Mouse (Mus musculus): Measurements from ENCODE around the gene Rhox4e. TPM values are rescaled to one million over a fixed set of nuclear protein-coding genes. Genes with fewer than 3 reads are reported as not detected.
"Not testable (repeated sequence)": the region's sequence is repeated elsewhere in the genome, so short reads cannot be mapped to it uniquely, and the experiment has no call there.

Rhox4e gene
- not detected in 2 replicates for polyA plus RNA-seq (2015; fragmentation: Nextera tagmentation; extraction: Ambion mirVana)

GRCm38 (mm10) chrX:37557112-37557511, at the start of gene Rhox4e:
Gene Rhox4e, plus strand, starts transcription at chrX:37557412.
- not testable (repeated sequence) for H3K27me3 ChIP-seq (ENCODE audit: control insufficient read depth, insufficient read depth, low read depth, low read length); H3K9me3 ChIP-seq (replicated peaks; ENCODE audit: control insufficient read depth, low read length); H3K9ac ChIP-seq (ENCODE audit: low read depth, low read length); H3K4me3 ChIP-seq (ENCODE audit: low read depth, low read length); H3K4me2 ChIP-seq (ENCODE audit: low read depth, low read length); ATAC-seq (ENCODE audit: low read depth); H3K27ac ChIP-seq (ENCODE audit: low read length); H3K36me3 ChIP-seq (ENCODE audit: control insufficient read depth, insufficient read depth); H3K4me1 ChIP-seq (ENCODE audit: control insufficient read depth, low read depth, low read length)
- WGBS (ENCODE audit: insufficient replicate concordance) = 98% methylated on average over 7 of the region's 18 CpGs

GRCm38 (mm10) chrX:37514059-37514458, 43.2 kb upstream of the Rhox4e start, which contains the start of gene Rhox4d:
Gene Rhox4d, plus strand, starts transcription at chrX:37514359.
- H3K27ac ChIP-seq (ENCODE audit: low read length); H3K27me3 ChIP-seq (ENCODE audit: control insufficient read depth, insufficient read depth, low read depth, low read length); H3K4me1 ChIP-seq (ENCODE audit: control insufficient read depth, low read depth, low read length); ATAC-seq (ENCODE audit: low read depth); H3K4me2 ChIP-seq (ENCODE audit: low read depth, low read length); H3K4me3 ChIP-seq (ENCODE audit: low read depth, low read length); H3K36me3 ChIP-seq (ENCODE audit: control insufficient read depth, insufficient read depth); H3K9ac ChIP-seq (ENCODE audit: low read depth, low read length); H3K9me3 ChIP-seq (replicated peaks; ENCODE audit: control insufficient read depth, low read length): not testable (repeated sequence)
- WGBS (ENCODE audit: insufficient replicate concordance) = 77% methylated on average over 14 of the region's 18 CpGs

GRCm38 (mm10) chrX:37530152-37530551, 27.1 kb upstream of the Rhox4e start, which contains the start of gene Rhox2e:
Gene Rhox2e, plus strand, starts transcription at chrX:37530452.
- H3K4me3 ChIP-seq (ENCODE audit: low read depth, low read length); H3K27ac ChIP-seq (ENCODE audit: low read length); ATAC-seq (ENCODE audit: low read depth); H3K27me3 ChIP-seq (ENCODE audit: control insufficient read depth, insufficient read depth, low read depth, low read length); H3K4me2 ChIP-seq (ENCODE audit: low read depth, low read length); H3K9ac ChIP-seq (ENCODE audit: low read depth, low read length); H3K4me1 ChIP-seq (ENCODE audit: control insufficient read depth, low read depth, low read length); H3K36me3 ChIP-seq (ENCODE audit: control insufficient read depth, insufficient read depth); H3K9me3 ChIP-seq (replicated peaks; ENCODE audit: control insufficient read depth, low read length): not testable (repeated sequence)
- WGBS (ENCODE audit: insufficient replicate concordance) = 71% methylated on average over 2 of the region's 8 CpGs

- not testable (repeated sequence) for H3K4me3 ChIP-seq (ENCODE audit: low read depth, low read length); H3K9me3 ChIP-seq (replicated peaks; ENCODE audit: control insufficient read depth, low read length); H3K4me2 ChIP-seq (ENCODE audit: low read depth, low read length); ATAC-seq (ENCODE audit: low read depth); H3K4me1 ChIP-seq (ENCODE audit: control insufficient read depth, low read depth, low read length); H3K36me3 ChIP-seq (ENCODE audit: control insufficient read depth, insufficient read depth); H3K27me3 ChIP-seq (ENCODE audit: control insufficient read depth, insufficient read depth, low read depth, low read length); H3K9ac ChIP-seq (ENCODE audit: low read depth, low read length); H3K27ac ChIP-seq (ENCODE audit: low read length)
- WGBS (ENCODE audit: insufficient replicate concordance) = no CpG with 5 or more reads among the region's 4 CpGs
Measured at GRCm38 (mm10) chrX:37541719-37542118, 15.5 kb upstream of the Rhox4e start, which contains the start of gene Rhox3e. Gene Rhox3e, plus strand, starts transcription at chrX:37542019.

GRCm38 (mm10) chrX:37571105-37571504, 13.9 kb downstream of the Rhox4e start, which contains the start of gene Rhox2f:
Gene Rhox2f, plus strand, starts transcription at chrX:37571405.
- H3K36me3 ChIP-seq (ENCODE audit: control insufficient read depth, insufficient read depth); H3K27ac ChIP-seq (ENCODE audit: low read length); H3K4me1 ChIP-seq (ENCODE audit: control insufficient read depth, low read depth, low read length); H3K27me3 ChIP-seq (ENCODE audit: control insufficient read depth, insufficient read depth, low read depth, low read length); H3K9me3 ChIP-seq (replicated peaks; ENCODE audit: control insufficient read depth, low read length); H3K9ac ChIP-seq (ENCODE audit: low read depth, low read length); H3K4me3 ChIP-seq (ENCODE audit: low read depth, low read length); H3K4me2 ChIP-seq (ENCODE audit: low read depth, low read length); ATAC-seq (ENCODE audit: low read depth): not testable (repeated sequence)
- WGBS (ENCODE audit: insufficient replicate concordance) = 78% methylated on average over 5 of the region's 8 CpGs

GRCm38 (mm10) chrX:37572638-37573037, 15.4 kb downstream of the Rhox4e start:
- WGBS (ENCODE audit: insufficient replicate concordance) = 50% methylated on average over 2 of the region's 2 CpGs
- not testable (repeated sequence) for H3K27ac ChIP-seq (ENCODE audit: low read length)

GRCm38 (mm10) chrX:37580692-37581091, 23.5 kb downstream of the Rhox4e start, which contains the start of gene Rhox3f:
Gene Rhox3f, plus strand, starts transcription at chrX:37580992.
- H3K27me3 ChIP-seq (ENCODE audit: control insufficient read depth, insufficient read depth, low read depth, low read length); H3K4me1 ChIP-seq (ENCODE audit: control insufficient read depth, low read depth, low read length); H3K36me3 ChIP-seq (ENCODE audit: control insufficient read depth, insufficient read depth); H3K27ac ChIP-seq (ENCODE audit: low read length); H3K9me3 ChIP-seq (replicated peaks; ENCODE audit: control insufficient read depth, low read length); ATAC-seq (ENCODE audit: low read depth); H3K9ac ChIP-seq (ENCODE audit: low read depth, low read length); H3K4me3 ChIP-seq (ENCODE audit: low read depth, low read length); H3K4me2 ChIP-seq (ENCODE audit: low read depth, low read length): not testable (repeated sequence)

More at GRCm38 (mm10) chrX:37572638-37573037, 15.4 kb downstream of the Rhox4e start:
- not testable (repeated sequence) for H3K27me3 ChIP-seq (ENCODE audit: control insufficient read depth, insufficient read depth, low read depth, low read length); H3K4me1 ChIP-seq (ENCODE audit: control insufficient read depth, low read depth, low read length); H3K4me3 ChIP-seq (ENCODE audit: low read depth, low read length); H3K4me2 ChIP-seq (ENCODE audit: low read depth, low read length); ATAC-seq (ENCODE audit: low read depth); H3K36me3 ChIP-seq (ENCODE audit: control insufficient read depth, insufficient read depth); H3K9ac ChIP-seq (ENCODE audit: low read depth, low read length); H3K9me3 ChIP-seq (replicated peaks; ENCODE audit: control insufficient read depth, low read length)

- 81% methylated on average over 15 of the region's 19 CpGs for WGBS (ENCODE audit: insufficient replicate concordance)
- not testable (repeated sequence) for H3K9ac ChIP-seq (ENCODE audit: low read depth, low read length); H3K27me3 ChIP-seq (ENCODE audit: control insufficient read depth, insufficient read depth, low read depth, low read length); ATAC-seq (ENCODE audit: low read depth); H3K4me1 ChIP-seq (ENCODE audit: control insufficient read depth, low read depth, low read length); H3K36me3 ChIP-seq (ENCODE audit: control insufficient read depth, insufficient read depth); H3K4me3 ChIP-seq (ENCODE audit: low read depth, low read length); H3K4me2 ChIP-seq (ENCODE audit: low read depth, low read length); H3K9me3 ChIP-seq (replicated peaks; ENCODE audit: control insufficient read depth, low read length); H3K27ac ChIP-seq (ENCODE audit: low read length)
Measured at GRCm38 (mm10) chrX:37607604-37608003, 50.4 kb downstream of the Rhox4e start, which contains the start of gene Rhox4f. Gene Rhox4f, minus strand, starts transcription at chrX:37607704.
